Mouse (Mus musculus): Measurements from ENCODE around the gene Mid1.
A peak's percentile ranks its signal among the peaks of the same experiment; 100 is the strongest.

The Mid1 gene

DNA sequence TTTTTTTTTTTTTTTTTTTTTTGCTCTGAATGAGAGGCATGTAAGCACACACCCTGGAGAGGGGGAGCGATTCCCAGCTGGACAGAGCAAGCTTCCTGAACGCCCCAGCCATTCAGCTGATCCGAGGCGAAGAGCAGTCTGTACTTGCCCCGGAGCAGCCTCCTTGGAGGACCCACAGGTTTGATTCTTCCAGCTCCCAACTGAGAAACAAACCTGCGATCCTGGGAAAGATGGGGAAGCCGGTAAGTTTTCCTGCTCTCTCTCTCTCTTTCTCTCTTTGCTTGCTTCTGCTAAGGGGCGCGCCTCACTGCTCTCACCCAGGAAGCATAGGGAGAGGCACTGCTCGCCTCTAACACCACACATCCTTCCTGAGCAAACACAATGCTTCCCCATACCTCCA lies at the start of gene Mid1:
Gene Mid1, plus strand, starts transcription at position 69 of the 400 bp plus-strand sequence.
- DNase-seq: peak; percentile 12 to 34

DNA sequence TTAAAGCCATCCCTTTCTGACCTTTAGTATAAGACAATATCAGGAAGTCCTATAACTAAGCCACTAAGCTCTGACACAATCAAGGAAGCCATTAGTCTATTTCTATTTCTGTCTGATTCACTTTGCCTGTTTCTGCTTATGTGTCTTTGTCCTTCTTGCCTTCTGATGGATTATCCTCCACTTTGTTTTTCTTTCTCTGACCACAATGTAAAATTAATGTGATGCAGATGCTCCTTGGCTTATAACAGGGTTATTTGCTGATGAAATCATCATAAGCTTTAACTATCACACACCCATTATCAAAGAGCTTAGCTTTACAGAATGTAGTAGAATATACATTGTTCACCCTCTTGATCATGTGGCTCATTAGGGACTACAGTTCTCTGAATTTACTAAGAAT lies 11.9 kb upstream of the Mid1 start:
- DNase-seq: no peak

GRCm38 (mm10) chrX:169676313-169676712 lies 8.7 kb upstream of the Mid1 start:
- peak in 1 of 2 experiments; percentile 19 for DNase-seq

- DNase-seq: no peak
These were observed 732 bp downstream of the Mid1 start for GRCm38 (mm10) chrX:169685731-169686130.

GRCm38 (mm10) chrX:169691217-169691616 lies 6.2 kb downstream of the Mid1 start:
- DNase-seq: no peak

- DNase-seq: no peak
These were observed 6.7 kb downstream of the Mid1 start for GRCm38 (mm10) chrX:169691675-169692074.

- DNase-seq: no peak
These were observed 7.4 kb downstream of the Mid1 start for GRCm38 (mm10) chrX:169692225-169692909.

- no peak for DNase-seq
These were observed 19.1 kb downstream of the Mid1 start for GRCm38 (mm10) chrX:169704016-169704602.

DNA sequence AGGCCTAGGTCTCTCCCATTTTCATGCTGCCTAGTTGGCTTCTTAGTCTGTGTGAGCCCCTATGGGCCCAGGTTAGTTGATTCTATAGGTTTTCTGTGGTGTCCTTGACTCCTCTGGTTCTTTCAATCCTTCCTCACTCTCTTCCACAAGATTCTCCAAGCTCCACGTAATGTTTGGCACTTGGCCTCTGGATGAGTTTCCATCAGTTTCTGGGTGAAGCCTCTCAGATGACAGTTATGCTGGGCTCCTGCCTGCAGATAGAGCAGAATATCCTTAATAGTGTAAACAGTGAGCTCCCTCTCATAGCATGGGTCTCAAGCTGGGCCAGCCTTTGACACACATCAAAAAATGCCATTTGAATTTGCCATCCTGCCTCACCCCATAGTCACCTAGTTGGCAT lies 38.5 kb downstream of the Mid1 start:
- no peak for DNase-seq

- DNase-seq: no peak
These were observed 50.5 kb downstream of the Mid1 start for GRCm38 (mm10) chrX:169735387-169735969.

DNA sequence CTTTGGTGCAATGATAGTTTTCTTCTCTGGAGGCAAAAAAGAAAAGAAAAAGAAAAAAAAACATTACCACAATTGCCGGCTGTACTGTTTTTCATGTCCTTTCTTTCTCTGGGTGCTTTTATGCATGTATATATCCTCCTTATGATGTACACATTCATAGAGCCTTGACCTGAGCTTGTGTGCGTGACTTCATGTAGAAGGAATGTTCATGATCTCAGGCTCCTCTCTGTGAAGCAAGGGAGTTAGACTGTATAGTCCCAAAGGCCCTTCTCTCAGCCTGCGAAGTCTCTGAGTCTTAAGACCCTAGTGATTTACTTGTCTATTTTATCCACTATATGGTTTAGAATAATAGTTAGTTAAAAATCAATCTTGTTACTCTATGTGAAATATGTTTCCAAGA lies 73.0 kb downstream of the Mid1 start:
- DNase-seq: no peak

GRCm38 (mm10) chrX:169779535-169779934 lies 94.5 kb downstream of the Mid1 start, which contains the start of gene 4933400A11Rik:
TSS of gene 4933400A11Rik (minus strand) at chrX:169779635.
- DNase-seq: no peak

DNA sequence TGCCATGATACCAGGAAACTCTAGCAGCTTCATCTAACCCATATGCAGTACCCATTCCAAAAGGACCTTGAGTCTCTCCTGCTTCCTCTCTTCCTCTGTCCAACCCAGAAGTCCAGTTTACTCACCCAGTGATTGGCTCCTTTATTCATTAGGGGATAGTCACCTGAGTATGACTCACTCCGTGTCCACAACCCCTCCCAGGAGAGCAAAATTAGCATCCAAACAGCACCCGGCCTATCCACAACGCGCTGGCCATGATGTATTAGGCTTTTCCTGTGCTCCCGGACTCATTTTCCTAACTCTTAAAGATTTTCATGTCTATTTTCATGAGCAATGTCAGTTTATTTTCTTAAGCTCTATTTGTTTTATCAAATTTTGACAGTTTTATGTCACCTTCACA lies 104.7 kb downstream of the Mid1 start:
- no peak for DNase-seq

DNA sequence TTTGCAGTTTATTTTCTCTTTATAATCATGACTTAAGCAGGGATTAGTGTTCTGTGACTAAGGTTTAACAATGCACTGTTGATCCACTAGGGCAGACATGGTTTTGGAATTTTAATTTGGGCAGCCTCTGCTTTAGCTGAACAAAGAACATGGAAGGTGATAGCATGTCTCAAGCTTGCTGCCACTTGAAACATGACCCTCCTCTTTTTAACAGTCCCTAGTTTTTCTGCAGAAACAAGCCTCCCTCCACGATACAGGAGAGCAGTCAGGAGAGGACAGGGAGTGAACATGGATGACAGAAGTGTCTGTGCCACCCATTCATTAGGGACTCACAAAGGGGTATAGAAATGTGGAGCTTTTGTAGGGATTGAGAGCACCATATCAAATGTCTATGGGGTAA lies 107.9 kb downstream of the Mid1 start:
- no peak for DNase-seq

GRCm38 (mm10) chrX:169794421-169794820 lies 109.4 kb downstream of the Mid1 start:
- peak in 1 of 2 experiments; percentile 28 for DNase-seq

- peak; percentile 14 to 40 for DNase-seq
These were observed 109.9 kb downstream of the Mid1 start for GRCm38 (mm10) chrX:169794831-169795311.

- DNase-seq: no peak
These were observed 112.1 kb downstream of the Mid1 start for GRCm38 (mm10) chrX:169797148-169797547.

GRCm38 (mm10) chrX:169798987-169799680 lies 114.1 kb downstream of the Mid1 start:
- DNase-seq: peak in 1 of 2 experiments; percentile 41

GRCm38 (mm10) chrX:169800238-169800637 lies 115.2 kb downstream of the Mid1 start:
- DNase-seq: no peak

DNA sequence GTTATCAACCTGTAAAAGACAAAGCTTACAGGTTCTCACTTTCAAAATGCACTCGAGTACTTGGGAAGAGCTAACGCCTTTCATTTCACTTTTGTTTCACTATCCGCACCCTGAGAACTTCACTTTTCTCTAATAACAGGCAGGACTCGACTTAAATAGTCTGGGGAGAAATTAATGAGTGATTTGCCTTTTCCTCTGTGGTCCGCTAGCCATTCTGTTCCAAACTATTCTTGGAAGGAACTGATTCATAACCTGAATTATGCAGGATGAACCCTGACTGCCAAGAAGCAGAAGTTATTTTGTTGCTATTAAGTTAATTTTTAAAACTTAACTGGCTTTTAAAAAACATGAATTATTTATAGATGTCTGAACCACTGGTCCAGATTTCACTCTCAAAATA lies 120.8 kb downstream of the Mid1 start:
- DNase-seq: no peak

- DNase-seq: no peak
These were observed 122.7 kb downstream of the Mid1 start for GRCm38 (mm10) chrX:169807744-169808143.

DNA sequence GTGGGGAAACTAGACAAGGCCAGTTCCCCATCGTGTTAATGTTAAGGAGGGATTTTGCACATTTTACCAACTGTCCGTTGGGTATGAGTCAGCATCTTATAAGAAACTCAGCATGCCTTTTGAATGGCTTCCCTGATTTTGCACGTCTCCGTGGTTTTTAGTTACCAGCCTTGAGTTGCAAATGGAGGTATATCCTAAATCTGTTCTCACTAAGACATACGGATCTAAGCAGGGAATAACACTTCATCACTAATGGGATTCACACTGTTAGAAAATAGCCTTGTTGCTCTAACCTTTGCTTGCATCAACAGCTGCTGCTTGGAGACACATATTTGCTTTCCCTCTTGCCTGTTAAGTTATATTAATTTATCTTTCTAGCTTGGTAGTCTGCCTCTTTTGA lies 126.3 kb downstream of the Mid1 start:
- DNase-seq: no peak

GRCm38 (mm10) chrX:169811783-169812182 lies 126.8 kb downstream of the Mid1 start:
- no peak for DNase-seq
